Mouse (Mus musculus): ENCODE data around the gene Uox. TPM values are rescaled to one million over a fixed set of nuclear protein-coding genes. Genes with fewer than 3 reads are reported as not detected.

Gene Uox
- polyA plus RNA-seq, 1 experiment from 2014 or later, result not detected

DNA sequence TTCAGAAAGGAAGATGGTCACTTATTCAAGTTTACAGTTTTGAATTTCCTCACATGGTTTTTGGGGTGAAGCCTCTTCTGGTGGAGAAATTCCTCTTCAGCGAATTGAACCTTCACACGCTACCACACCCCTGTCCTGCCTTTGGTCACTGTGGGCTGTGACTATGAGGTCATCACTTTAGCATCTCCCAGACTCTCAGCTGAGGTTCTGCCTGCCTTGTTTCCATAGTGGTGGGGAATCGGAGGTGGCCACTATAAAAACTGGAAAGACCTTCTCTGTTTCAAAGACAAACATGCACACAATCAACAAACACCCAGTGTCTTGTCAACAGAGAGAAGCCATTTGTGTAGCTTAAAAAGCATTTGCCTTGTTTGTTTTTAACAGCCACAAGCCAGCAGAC lies 81.0 kb downstream of the Uox start, which contains the start of gene 4930503B20Rik:
Gene 4930503B20Rik (minus strand): TSS at position 101 of the 400 bp plus-strand sequence.
- no peaks in the 10 kb centered on the region for H3K9me3 ChIP-seq
- H3K27ac ChIP-seq (replicated peaks), result no peak within 1 kb of the TSS
- DNase-seq (ENCODE audit: low spot score), result no peak
- H3K27me3 ChIP-seq (replicated peaks; ENCODE audit: low read depth, poor library complexity, severe bottlenecking), result no peaks in the 10 kb centered on the region
- no peak within 1 kb of the TSS for H3K4me3 ChIP-seq
- 88% methylated on average over 3 of the region's 3 CpGs for WGBS
- H3K36me3 ChIP-seq (replicated peaks), result no peaks in the 10 kb centered on the region
- peaks cover 11% of the 10 kb centered on the region; the same call in 1 of the 2 replicates for H3K4me1 ChIP-seq

DNA sequence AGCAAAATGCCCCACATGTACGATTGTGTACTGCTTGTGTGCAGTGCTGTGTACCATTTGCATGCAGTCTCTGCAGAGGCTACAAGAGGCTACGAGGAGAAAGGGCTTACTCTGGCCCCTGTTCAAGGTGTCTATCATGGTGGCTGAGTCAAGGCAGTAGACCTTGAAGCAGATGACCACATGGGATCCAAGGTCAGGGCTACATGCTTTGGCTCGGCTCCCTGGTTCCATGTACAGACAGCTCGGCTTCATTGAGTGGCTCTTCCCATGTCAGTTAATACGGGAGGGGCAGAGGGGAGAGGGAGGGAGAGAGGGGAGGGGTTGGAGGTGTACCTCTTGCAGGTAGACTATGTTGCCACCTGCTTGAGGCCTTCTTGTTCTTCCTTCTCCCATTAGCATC lies 82.2 kb downstream of the Uox start:
- Histone ChIP-seq H3K27me3 (replicated peaks; ENCODE audit: low read depth, poor library complexity, severe bottlenecking) (no peaks in the 10 kb centered on the region), H3K36me3 (replicated peaks) (no peaks in the 10 kb centered on the region), H3K4me3 (no peak overlapping the region), H3K9me3 (no peaks in the 10 kb centered on the region), H3K27ac (replicated peaks) (no peak overlapping the region), H3K4me1 (peaks cover 11% of the 10 kb centered on the region; the same call in 1 of the 2 replicates)
- no peak for DNase-seq (ENCODE audit: low spot score)
- 93% methylated on average over 5 of the region's 5 CpGs for WGBS

GRCm38 (mm10) chr3:146653692-146654091 lies 83.5 kb downstream of the Uox start:
- DNase-seq (ENCODE audit: low spot score), result no peak
- H3K27me3 ChIP-seq (replicated peaks; ENCODE audit: low read depth, poor library complexity, severe bottlenecking), result no peaks in the 10 kb centered on the region
- H3K4me3 ChIP-seq, result no peak overlapping the region
- 86% methylated on average over 6 of the region's 6 CpGs for WGBS
- H3K27ac ChIP-seq (replicated peaks), result no peak overlapping the region
- H3K36me3 ChIP-seq (replicated peaks), result no peaks in the 10 kb centered on the region
- peaks cover 11% of the 10 kb centered on the region; the same call in 1 of the 2 replicates for H3K4me1 ChIP-seq
- H3K9me3 ChIP-seq, result no peaks in the 10 kb centered on the region

GRCm38 (mm10) chr3:146655111-146655577 lies 84.9 kb downstream of the Uox start:
- Histone ChIP-seq H3K27me3 (replicated peaks; ENCODE audit: low read depth, poor library complexity, severe bottlenecking) (no peaks in the 10 kb centered on the region), H3K27ac (replicated peaks) (no peak overlapping the region), H3K9me3 (no peaks in the 10 kb centered on the region), H3K4me3 (no peak overlapping the region), H3K4me1 (peaks cover 7% of the 10 kb centered on the region; the same call in 1 of the 2 replicates), H3K36me3 (replicated peaks) (no peaks in the 10 kb centered on the region)
- WGBS, result 56% methylated on average over 2 of the region's 2 CpGs
- DNase-seq (ENCODE audit: low spot score), result no peak

- Histone ChIP-seq H3K27me3 (replicated peaks; ENCODE audit: low read depth, poor library complexity, severe bottlenecking) (no peaks in the 10 kb centered on the region), H3K4me3 (no peak overlapping the region), H3K4me1 (peaks cover 7% of the 10 kb centered on the region; the same call in 1 of the 2 replicates), H3K36me3 (replicated peaks) (no peaks in the 10 kb centered on the region), H3K27ac (replicated peaks) (no peak overlapping the region), H3K9me3 (no peaks in the 10 kb centered on the region)
- WGBS, result 93% methylated on average over 5 of the region's 5 CpGs
- DNase-seq (ENCODE audit: low spot score), result no peak
Measured at GRCm38 (mm10) chr3:146657433-146657832, 87.2 kb downstream of the Uox start.

GRCm38 (mm10) chr3:146658061-146658639 lies 87.9 kb downstream of the Uox start:
- H3K36me3 ChIP-seq (replicated peaks), result no peaks in the 10 kb centered on the region
- DNase-seq (ENCODE audit: low spot score), result no peak
- H3K27ac ChIP-seq (replicated peaks), result no peak overlapping the region
- WGBS, result 83% methylated on average over 1 of the region's 1 CpGs
- peaks cover 7% of the 10 kb centered on the region; the same call in 1 of the 2 replicates for H3K4me1 ChIP-seq
- no peak overlapping the region for H3K4me3 ChIP-seq
- H3K9me3 ChIP-seq, result no peaks in the 10 kb centered on the region
- H3K27me3 ChIP-seq (replicated peaks; ENCODE audit: low read depth, poor library complexity, severe bottlenecking), result no peaks in the 10 kb centered on the region

DNA sequence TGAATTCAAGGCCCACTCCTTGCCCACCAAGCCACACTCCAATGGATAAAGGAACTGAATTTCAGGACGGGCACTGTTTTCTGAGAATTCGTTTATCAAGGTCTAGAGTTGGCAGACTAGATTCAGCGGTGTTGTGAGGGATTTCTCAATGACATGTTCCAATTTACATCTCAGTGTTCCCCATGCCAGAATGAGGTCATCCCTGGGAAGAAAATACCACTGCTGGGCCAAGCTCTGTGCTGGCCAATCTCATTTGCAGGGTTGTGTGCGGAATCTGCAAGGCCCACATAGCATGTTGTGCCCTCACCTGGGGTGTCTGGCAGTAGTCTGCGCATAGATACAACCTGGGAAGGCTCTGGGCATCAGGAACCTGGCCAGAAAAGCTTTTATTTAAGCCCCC lies 89.1 kb downstream of the Uox start:
- no peaks in the 10 kb centered on the region for H3K27me3 ChIP-seq (replicated peaks; ENCODE audit: low read depth, poor library complexity, severe bottlenecking)
- DNase-seq (ENCODE audit: low spot score), result no peak
- no peak overlapping the region for H3K4me3 ChIP-seq
- WGBS, result 91% methylated on average over 5 of the region's 5 CpGs
- H3K9me3 ChIP-seq, result no peaks in the 10 kb centered on the region
- no peak overlapping the region for H3K27ac ChIP-seq (replicated peaks)
- H3K4me1 ChIP-seq, result peaks cover 7% of the 10 kb centered on the region; the same call in 1 of the 2 replicates
- H3K36me3 ChIP-seq (replicated peaks), result no peaks in the 10 kb centered on the region

- no peak for DNase-seq (ENCODE audit: low spot score)
- no peaks in the 10 kb centered on the region for H3K27me3 ChIP-seq (replicated peaks; ENCODE audit: low read depth, poor library complexity, severe bottlenecking)
- H3K4me1 ChIP-seq, result no peaks in the 10 kb centered on the region
- H3K27ac ChIP-seq (replicated peaks), result no peak overlapping the region
- 81% methylated on average over 6 of the region's 6 CpGs for WGBS
- H3K9me3 ChIP-seq, result no peaks in the 10 kb centered on the region
- H3K36me3 ChIP-seq (replicated peaks), result no peaks in the 10 kb centered on the region
- H3K4me3 ChIP-seq, result no peak overlapping the region
Measured at GRCm38 (mm10) chr3:146661001-146661400, 90.8 kb downstream of the Uox start.

DNA sequence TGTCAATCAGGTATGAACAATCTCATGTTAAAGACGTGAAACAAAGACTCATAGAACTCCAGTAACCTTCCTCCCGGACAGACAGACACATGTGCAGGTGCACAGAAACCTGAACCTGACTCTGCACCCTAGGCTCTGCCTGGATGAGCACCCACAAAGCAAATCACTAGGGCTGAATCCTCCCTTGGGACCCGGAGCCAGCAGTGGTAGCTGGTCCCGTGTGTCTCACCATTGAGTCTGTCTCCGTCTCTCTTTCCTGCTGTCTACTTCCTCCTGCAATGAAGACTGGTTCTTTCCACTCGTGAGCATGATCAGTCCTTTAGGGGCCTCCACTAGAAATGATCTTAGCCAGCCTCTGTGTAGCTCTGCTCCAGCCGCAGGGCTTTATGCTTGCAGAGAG lies 91.7 kb downstream of the Uox start:
- no peak overlapping the region for H3K4me3 ChIP-seq
- no peak for DNase-seq (ENCODE audit: low spot score)
- H3K36me3 ChIP-seq (replicated peaks), result no peaks in the 10 kb centered on the region
- H3K9me3 ChIP-seq, result no peaks in the 10 kb centered on the region
- no peaks in the 10 kb centered on the region for H3K4me1 ChIP-seq
- WGBS, result 81% methylated on average over 7 of the region's 7 CpGs
- no peak overlapping the region for H3K27ac ChIP-seq (replicated peaks)
- H3K27me3 ChIP-seq (replicated peaks; ENCODE audit: low read depth, poor library complexity, severe bottlenecking), result no peaks in the 10 kb centered on the region

GRCm38 (mm10) chr3:146671121-146671520 lies 100.9 kb downstream of the Uox start:
- 60% methylated on average over 2 of the region's 2 CpGs for WGBS
- Histone ChIP-seq H3K27ac (replicated peaks) (no peak overlapping the region), H3K27me3 (replicated peaks; ENCODE audit: low read depth, poor library complexity, severe bottlenecking) (no peaks in the 10 kb centered on the region)

DNA sequence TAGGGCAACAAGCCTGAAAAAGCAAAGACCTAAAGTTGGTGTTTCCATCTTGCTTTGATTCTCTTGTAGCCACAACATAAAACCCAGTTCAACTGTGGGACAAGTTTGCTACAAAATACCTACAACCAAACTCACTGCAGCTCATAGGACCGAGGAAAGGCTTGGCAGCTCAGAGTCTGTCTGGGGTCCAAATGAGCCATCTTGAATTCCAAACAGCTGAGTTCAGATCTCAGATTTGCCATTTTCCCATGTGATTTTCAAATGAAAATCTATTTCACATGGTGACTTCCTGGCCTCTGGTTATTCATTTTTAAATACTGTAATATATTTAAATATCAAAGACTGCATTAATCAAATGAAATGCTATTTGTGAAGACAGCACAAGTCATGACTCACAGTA lies 104.9 kb downstream of the Uox start:
- H3K4me1 ChIP-seq, result no peaks in the 10 kb centered on the region
- H3K27me3 ChIP-seq (replicated peaks; ENCODE audit: low read depth, poor library complexity, severe bottlenecking), result no peaks in the 10 kb centered on the region
- H3K4me3 ChIP-seq, result no peak overlapping the region
- no peak for DNase-seq (ENCODE audit: low spot score)
- 88% methylated on average over 1 of the region's 1 CpGs for WGBS
- H3K36me3 ChIP-seq (replicated peaks), result no peaks in the 10 kb centered on the region
- no peaks in the 10 kb centered on the region for H3K9me3 ChIP-seq
- no peak overlapping the region for H3K27ac ChIP-seq (replicated peaks)

More at GRCm38 (mm10) chr3:146671121-146671520, 100.9 kb downstream of the Uox start:
- Histone ChIP-seq H3K4me3 (no peak overlapping the region), H3K36me3 (replicated peaks) (no peaks in the 10 kb centered on the region), H3K4me1 (no peaks in the 10 kb centered on the region), H3K9me3 (no peaks in the 10 kb centered on the region)
- DNase-seq (ENCODE audit: low spot score), result no peak

DNA sequence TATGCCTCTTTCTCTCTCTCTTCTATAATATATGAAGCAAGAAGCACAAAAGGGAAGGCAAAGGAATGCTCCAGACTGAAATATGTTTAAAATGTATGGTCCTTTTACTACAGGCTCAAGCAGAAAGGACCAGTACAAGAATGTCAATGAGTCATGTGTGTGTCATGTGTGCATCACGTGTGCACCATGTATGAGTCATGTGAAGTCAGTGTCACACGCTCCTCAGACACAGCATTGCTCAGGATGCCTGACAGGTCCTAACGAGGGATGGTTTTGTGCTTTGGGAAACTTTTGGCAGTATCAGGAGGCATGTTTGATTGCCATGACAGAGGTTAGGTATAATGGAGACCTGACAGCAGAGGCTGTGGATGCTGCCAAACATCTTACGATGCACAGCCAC lies 106.0 kb downstream of the Uox start:
- Histone ChIP-seq H3K36me3 (replicated peaks) (no peaks in the 10 kb centered on the region), H3K27ac (replicated peaks) (no peak overlapping the region), H3K4me1 (no peaks in the 10 kb centered on the region), H3K9me3 (no peaks in the 10 kb centered on the region), H3K27me3 (replicated peaks; ENCODE audit: low read depth, poor library complexity, severe bottlenecking) (no peaks in the 10 kb centered on the region), H3K4me3 (no peak overlapping the region)
- 92% methylated on average over 4 of the region's 4 CpGs for WGBS
- DNase-seq (ENCODE audit: low spot score), result no peak

DNA sequence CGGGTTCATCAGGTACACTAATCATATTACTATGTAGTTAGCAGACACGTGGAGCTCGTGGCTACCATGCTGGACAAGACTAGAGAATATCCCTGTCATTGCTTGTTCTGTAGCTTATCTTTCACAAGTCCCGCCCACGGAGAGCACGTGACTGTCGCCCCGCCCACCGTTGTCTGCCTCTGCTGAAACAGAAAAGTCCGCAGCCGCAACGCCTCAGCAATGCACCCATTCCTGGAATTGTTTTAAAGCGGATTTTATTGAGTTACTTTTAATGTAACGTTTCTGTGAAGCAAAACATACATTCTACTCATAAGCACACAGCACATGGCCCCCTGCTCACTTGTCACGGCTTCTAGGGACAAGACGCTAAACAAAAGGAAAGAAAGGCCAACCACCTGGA lies 109.4 kb downstream of the Uox start:
- Histone ChIP-seq H3K36me3 (replicated peaks) (no peaks in the 10 kb centered on the region), H3K27ac (replicated peaks) (no peak overlapping the region), H3K27me3 (replicated peaks; ENCODE audit: low read depth, poor library complexity, severe bottlenecking) (peaks cover 17% of the 10 kb centered on the region), H3K4me3 (no peak overlapping the region), H3K9me3 (no peaks in the 10 kb centered on the region), H3K4me1 (peaks cover 10% of the 10 kb centered on the region)
- DNase-seq (ENCODE audit: low spot score), result no peak
- WGBS, result 91% methylated on average over 16 of the region's 16 CpGs
